Comparison of ENCODE assay signal across 8 mouse cellular contexts in the genomic region with DNA sequence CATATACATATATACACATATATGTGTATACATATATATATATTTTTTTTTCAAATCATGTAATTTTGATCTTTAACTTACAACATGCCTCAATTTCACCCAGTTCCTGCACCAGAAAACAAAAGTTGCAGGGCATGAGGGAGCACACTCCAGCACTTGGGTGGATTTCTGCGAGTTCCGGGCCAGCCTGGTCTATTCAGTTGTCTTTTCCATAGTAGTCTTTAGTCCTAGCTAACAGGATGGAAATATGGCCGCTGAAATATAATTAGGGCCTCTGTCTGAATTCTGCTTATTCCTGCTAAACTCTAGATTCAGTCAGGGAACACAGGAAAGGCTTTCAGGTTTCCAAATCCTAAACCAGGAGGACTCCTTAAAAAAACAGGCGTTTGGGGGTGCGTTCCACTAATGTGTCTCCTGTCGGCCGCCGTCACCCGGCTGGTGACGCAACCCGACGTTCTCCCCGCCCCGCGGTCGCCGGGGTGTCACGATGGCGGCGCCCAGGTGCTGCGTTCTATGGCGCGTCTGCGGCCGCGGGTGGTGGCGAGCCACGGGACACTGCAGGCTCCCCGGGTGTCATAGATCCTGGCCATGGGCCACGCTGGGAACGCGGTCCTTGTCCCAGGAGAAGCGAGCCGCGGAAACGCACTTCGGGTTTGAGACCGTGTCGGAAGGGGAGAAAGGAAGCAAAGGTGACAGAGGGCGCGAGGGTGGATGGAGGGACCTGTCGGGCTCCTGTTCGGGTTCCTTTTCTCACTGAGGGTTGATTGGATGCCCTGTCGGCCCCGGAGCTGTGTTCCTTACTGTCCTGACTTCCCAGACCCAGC. TPM values are rescaled to one million over a fixed set of nuclear protein-coding genes. Genes with fewer than 3 reads are reported as not detected.
DNase-seq lines count a peak whose midpoint lies in the region; ATAC-seq lines count a peak whose summit lies in the region.

Gene Coq5, plus strand, starts transcription at position 441 of the 824 bp plus-strand sequence.

- ATAC-seq in intestine, embryonic 15.5 days = peak; percentile 87
- peak; percentile 77 for ATAC-seq in megakaryocyte-erythroid progenitor cell, adult 5-6 weeks (replicated peaks; ENCODE audit: low FRiP score, low TSS enrichment, poor library complexity, severe bottlenecking)

- H3K27ac ChIP-seq in intestine, embryonic 15.5 days = 0 out of 2 replicates have a peak within 1 kb of the TSS, but pooled peaks have one; percentile 23

- WGBS in intestine, embryonic 15.5 days = 3% methylated on average over 45 of the region's 45 CpGs

- no peaks in the 10 kb centered on the region for H3K27me3 ChIP-seq in intestine, embryonic 15.5 days (replicated peaks)

- peaks cover 6% of the 10 kb centered on the region; the same call in 1 of the 2 replicates for H3K36me3 ChIP-seq in intestine, embryonic 15.5 days

- intact Hi-C loops in gastrocnemius, postnatal 36 days (cut with DNase I) = loop anchor here (5.0 kb wide), 1 partner anchor 68 kb away; the partner anchor contains the start of gene Cox6a1
- intact Hi-C loops in left cerebral cortex, postnatal 14 days (cut with DNase I) = no loop called here

- peak; percentile 93 to 94 for DNase-seq in adrenal gland, adult 18-20 months (ENCODE audit: low spot score in 2 of 2)
- DNase-seq in embryo, embryonic 11 days = peak; percentile 91
- peak; percentile 83 to 84 for DNase-seq in gastrocnemius, postnatal 36 days
- DNase-seq in left cerebral cortex, postnatal 14 days (ENCODE audit: low spot score in 2 of 2) = peak; percentile 85 to 91
- peak; percentile 76 to 84 for DNase-seq in right cerebral cortex, postnatal 36 days (ENCODE audit: low spot score in 2 of 2)
- DNase-seq in urinary bladder, postnatal 4 days (ENCODE audit: low spot score in 2 of 2) = peak; percentile 81 to 84

- peak within 1 kb of the TSS; percentile 87 for H3K4me3 ChIP-seq in intestine, embryonic 15.5 days (replicated peaks)

- H3K4me1 ChIP-seq in intestine, embryonic 15.5 days (replicated peaks) = peaks cover 6% of the 10 kb centered on the region; the same call in 1 of the 2 replicates

- no peaks in the 10 kb centered on the region for H3K9me3 ChIP-seq in intestine, embryonic 15.5 days

- peak within 1 kb of the TSS; percentile 86 for H3K9ac ChIP-seq in intestine, embryonic 15.5 days

- peak within 1 kb of the TSS; percentile 87 for H3K4me2 ChIP-seq in intestine, embryonic 15.5 days (replicated peaks)

RNA-seq across cellular contexts. Expression of gene Coq5, which starts in this region (rescaled TPM):
- total RNA-seq in adrenal gland, adult 18-20 months (2021) = 10 to 100 TPM; 58.6 to 75.8 TPM
- total RNA-seq in gastrocnemius, postnatal 36 days (2021) = 10 to 100 TPM; 86.7 to 87.0 TPM
- polyA plus RNA-seq in intestine, embryonic 15.5 days (2015; fragmentation: Nextera tagmentation; extraction: Ambion mirVana) = 62.1 and 65.1 TPM in 2 replicates
- total RNA-seq in left cerebral cortex, postnatal 14 days (2021) = 10 to 100 TPM; 38.2 to 38.8 TPM
- 23.0 and 35.5 TPM in 2 replicates for total RNA-seq in megakaryocyte-erythroid progenitor cell, adult 5-6 weeks (2014; fragmentation: Nextera tagmentation)
- total RNA-seq in megakaryocyte-erythroid progenitor cell, adult 5-6 weeks (2017) = 71.1 and 78.6 TPM in 2 replicates

Comparison
In these comparisons a context has a peak if more than half of its experiments do, and no peak if none do; other contexts are left out.
1. Peak in every context shown above with its lines: DNase-seq, ATAC-seq, H3K4me3 ChIP-seq and H3K27ac ChIP-seq.